Mouse (Mus musculus): ENCODE measurements at regions not wholly inside any gene's neighbourhood (a gene's known extent, or its start where the extent isn't known, plus 50 kb on each side); places are given as distances from the start of the nearest gene placed in this dataset.

DNA sequence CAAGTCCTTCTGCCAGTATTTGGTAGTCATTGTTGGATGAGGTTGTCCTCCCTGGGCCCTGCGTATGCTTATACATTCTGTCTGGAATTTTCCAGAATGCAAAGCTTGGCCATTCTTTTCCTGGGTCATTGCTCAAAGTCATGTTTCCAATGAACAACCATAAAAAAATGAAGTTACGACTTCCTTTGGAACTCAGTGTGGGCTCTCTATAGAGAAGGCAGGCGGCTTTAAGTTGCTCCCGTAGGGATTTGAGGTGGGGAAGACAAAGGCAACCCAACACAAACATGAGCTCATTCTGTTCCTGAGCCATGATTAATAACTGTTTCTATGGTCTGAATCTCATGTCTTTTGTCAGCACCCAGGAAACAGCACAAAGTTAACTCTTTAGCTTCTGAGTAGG lies 204.3 kb downstream of the Hhipl2 start:
- no peak for DNase-seq (ENCODE audit: low spot score)

DNA sequence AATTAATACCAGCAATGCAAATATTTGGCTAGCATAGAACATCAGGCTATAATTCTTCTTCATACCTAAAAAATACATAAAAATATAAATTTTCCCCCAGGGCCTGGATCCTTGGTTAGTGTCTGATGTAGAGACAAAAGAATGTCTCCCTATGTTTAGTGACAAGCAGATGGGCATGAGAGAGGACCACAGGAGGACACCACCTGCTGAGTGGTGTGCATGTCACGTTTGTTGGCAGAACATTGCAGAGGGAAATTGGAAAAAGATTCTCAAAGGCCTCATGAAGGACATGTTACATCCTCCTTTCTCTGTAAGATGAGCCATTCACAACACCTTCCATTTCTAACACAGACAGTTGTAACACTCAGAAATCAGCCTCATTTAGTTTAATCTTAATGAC lies 206.3 kb downstream of the Hhipl2 start:
- no peak for DNase-seq (ENCODE audit: low spot score)

DNA sequence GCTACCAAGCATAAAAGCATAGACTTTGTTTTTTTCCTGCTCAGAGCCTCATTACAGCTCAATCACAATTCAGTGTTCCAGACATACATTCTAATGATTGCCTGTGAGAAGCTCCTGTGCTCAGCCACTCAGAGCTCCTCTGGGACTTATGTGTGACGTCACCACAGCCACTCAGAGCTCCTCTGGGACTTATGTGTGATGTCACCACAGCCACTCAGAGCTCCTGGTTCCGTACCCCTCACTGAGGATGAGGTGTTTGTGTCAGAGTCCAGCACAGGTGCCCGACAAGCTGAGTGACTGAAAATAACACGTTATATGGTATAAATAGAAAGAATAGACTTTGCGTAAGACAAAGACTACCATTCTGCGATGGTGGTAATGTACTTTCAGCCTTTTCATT lies 215.8 kb downstream of the Hhipl2 start:
- no peak for DNase-seq (ENCODE audit: low spot score)

DNA sequence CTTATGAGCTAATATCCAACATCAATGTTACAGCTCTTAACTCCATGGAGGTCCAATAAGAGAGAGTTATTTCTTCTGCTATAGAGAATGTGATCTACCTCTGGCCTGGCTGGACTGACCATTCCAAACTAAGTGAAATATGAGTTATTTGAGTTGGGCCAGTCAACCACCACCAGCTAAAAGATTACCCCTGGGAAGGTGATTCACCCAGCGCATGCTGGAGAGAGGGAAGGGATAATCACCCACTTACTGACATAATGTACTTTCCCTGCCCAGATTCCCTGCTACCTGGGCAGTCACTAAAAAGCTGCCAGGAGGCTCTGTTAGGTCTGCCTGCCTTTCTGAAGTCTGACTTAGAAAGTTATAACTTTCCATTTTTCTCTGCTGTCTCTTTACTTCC lies 216.8 kb downstream of the Hhipl2 start:
- no peak for DNase-seq (ENCODE audit: low spot score)

DNA sequence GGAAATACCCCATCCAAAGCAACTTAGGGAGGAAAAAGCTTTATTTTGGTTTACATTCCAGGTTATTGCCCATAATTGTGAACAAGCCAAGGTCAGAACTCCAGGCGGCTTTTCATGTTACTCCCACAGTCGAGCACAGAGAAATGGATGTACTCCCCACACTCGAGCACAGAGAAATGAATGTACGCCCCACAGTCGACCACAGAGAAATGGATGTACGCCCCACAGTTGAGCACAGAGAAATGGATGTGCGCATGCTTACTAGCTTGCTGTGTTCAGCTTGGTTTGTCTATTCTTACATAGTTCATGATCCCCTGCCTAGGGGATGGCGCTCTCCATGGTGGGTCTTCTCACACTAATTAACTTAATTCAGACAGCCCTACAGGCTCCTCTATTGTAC lies 219.2 kb downstream of the Hhipl2 start:
- DNase-seq (ENCODE audit: low spot score): no peak

DNA sequence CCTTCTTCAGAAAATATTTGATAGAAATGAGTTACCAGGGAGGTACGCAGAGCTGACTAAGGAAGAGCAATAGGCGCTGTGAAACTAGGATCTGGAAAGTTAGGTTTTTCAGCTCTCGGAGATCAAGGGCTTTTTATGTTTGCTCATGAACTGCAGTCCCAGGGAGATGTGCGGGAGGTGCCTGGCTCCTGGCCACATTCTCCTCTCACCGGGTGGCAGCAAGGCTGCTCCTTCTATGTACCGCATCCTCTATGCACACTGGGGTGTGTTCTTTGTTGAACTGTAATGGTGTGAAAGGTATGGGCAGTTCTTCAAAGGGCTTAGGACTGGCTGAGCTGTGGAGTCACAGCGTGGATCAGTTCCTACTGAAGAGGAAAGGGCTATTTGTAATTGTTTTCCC lies 221.3 kb downstream of the Hhipl2 start:
- DNase-seq (ENCODE audit: low spot score): no peak

DNA sequence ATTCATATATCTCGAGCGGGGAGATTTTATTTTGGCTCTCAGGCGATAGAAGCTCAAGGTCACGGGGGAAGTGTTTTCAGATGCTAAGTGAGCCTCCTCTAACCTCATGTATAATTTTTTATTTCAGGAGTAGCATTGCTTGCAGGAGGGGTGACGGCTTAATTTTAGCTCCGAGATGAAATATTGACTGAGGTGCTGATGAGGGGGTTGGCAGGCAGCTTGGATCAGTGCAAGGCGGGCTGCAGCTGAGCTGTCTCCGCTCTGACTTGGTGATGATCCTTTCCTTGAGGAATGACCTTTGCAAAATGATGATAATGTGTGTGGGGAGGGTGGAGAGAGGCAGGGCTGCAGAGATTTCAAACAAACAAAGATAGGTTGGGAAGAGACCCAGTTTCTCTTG lies 222.6 kb downstream of the Hhipl2 start:
- DNase-seq (ENCODE audit: low spot score): no peak

DNA sequence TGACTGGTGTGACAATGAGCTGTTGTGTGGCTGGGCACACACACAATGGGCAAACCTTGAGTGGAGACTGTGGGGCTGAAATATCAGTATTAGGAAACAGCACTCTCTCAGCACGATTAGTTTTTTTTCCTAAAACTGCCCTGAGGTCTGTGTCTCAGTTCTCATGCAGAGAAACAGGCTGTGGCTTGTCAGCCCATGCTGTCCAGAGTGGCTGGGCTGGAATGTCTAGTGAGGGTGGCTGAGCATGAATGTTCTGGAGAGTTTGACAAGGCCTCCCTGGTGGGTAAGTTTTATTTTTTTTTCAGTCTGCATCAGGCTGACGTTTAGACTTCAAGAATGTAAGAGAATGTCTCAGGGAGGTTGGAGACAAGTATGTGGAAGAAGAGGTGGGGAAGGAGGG lies 226.0 kb downstream of the Hhipl2 start:
- DNase-seq (ENCODE audit: low spot score): no peak

DNA sequence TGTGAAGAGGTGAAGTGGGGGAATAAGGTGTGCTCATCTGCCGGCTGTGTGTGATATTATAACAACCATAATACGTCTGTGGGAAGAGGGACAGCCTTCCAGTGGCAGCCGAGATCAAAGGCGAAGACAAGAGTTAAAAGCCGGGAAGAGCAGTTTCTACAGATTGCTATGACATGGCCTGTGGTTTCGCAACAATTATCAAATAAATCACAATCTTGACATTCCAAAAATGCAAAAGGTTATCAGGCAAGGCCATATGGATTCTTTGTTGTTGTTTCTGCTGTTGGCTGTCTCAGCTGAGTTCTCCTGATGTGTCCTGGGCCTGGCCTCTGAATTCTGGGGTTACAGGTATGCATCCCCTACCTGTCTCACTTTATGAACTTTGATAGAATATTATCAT lies 235.9 kb downstream of the Hhipl2 start:
- no peak for DNase-seq (ENCODE audit: low spot score)

DNA sequence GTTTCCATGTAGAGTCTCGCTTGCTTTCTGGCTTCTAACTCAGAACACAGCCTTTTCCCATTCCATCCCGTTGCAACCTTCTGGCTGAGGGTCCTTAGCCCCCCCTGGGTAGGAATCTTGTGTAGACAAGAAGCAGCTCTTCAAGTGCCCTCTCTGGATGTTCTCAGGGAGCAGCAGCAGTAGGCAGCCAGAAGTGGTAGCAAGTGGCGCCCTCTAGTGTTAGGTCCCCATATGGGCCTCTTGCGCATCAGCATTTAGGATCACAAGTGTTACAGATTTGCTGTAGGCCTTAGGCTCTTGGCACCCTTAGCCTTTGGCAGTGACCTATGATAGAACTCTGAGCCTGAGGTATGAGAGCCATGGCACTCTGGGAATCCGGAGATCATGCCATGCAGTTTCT lies 239.0 kb downstream of the Hhipl2 start:
- DNase-seq (ENCODE audit: low spot score): peak; percentile 15

DNA sequence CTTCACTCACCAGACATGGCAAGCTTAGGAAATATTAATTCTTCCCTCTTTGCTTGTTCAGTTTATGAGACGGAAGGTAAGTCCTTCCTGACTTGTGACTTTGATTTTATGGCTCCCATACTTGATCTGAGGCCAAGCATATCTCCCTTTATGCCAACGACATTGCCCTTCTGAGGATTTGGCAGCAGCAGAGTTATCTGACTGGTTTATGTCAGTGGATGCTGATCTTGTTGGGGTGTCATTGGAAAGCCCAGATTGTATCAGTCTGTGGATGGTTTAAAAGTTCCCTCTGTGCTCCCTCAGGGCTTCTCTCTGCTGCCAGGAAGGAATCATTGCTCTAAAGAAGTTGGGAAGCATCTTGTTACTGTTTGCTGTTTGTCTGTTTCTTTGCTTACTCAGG lies 242.5 kb downstream of the Hhipl2 start:
- DNase-seq (ENCODE audit: low spot score): no peak

DNA sequence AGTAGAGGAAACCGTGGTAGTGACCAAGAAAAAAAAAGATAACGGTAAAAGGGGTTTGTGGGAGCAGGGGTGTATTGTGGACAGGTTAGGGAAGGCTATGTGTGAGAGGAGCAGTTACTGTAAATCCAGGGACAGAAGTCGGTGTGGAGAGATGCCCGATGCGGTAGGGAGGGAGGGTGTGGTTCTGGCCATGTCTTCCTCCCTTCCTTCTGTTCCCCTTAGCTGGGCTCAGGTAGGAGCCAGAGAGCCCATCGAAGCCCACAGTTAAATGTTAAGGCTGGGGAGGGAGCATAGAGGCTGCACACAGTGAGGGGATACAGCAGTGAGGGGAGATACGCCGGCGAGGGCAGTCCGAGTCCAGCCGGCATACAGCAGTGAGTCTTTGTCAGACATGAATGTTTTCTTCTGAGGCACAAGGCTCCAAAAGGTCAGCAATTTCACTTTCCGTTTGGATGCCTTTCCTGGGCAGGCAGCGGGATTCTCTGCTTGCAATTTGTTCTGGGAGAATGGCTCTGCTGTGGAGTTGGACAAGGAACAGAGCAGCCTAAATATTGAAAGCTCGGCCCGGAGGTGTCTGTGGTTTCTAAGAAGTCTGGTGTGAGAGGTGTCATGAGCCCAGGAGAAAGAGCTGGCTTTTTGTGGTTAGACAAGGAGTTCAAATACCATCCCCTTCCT lies 244.5 kb downstream of the Hhipl2 start:
- DNase-seq (ENCODE audit: low spot score): no peak

DNA sequence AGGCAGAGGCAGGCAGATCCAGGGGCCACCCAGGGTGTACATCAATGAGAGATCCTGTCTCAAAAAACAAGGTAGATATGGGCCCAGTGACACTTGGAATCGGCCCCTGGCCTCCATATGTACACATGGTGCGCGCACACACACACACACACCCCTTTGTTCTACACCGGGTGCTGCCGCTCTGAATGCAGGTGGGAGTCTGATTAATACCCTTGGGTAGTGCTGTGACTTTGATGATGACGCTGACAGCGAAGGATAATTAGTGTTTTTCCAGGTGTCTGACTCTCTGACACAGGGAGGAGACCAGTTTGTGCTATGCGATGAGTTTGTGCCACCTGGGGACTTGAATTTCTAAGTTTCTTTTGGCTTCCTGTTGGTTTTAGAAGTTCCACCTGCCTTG lies 251.3 kb downstream of the Hhipl2 start:
- no peak for DNase-seq (ENCODE audit: low spot score)

DNA sequence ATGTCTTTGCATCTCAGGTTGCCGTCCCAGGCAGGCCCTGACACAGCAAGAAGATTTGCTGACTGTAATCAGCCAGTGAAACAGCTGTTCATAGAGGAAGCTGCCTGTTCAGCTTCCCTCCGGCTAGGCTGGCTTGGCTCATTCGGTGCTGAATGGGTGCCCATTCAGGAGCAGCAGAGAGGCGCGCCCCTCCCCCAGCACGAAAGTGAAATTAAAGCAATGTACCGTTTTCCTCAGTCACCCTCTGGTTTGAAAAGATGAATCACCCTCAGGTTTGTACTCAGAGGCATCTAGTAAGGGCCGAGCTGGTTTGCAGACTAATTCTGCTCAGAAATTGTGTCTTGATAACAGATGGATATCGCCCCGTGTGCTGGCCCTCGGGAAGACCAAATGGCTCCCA lies 251.7 kb downstream of the Hhipl2 start:
- DNase-seq (ENCODE audit: low spot score): no peak

DNA sequence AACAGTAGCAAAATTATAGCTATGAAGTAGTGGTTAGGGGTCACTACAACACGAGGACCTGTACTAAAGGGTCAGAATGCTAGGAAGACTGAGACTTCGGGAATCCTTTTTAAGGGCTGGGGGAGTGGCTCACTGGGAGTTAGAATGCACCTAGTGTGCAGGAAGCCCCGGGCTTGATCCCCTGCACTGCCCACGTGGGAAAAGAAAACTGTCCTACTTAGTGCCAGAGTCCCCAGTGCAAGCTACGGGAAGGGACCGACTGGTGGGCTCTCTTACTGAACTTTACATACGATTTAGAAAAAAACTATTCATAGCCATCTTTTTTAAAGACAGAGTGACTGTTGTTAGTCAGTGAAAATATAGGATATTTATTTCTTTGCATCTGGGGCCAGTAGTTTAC lies 252.5 kb downstream of the Hhipl2 start:
- no peak for DNase-seq (ENCODE audit: low spot score)

DNA sequence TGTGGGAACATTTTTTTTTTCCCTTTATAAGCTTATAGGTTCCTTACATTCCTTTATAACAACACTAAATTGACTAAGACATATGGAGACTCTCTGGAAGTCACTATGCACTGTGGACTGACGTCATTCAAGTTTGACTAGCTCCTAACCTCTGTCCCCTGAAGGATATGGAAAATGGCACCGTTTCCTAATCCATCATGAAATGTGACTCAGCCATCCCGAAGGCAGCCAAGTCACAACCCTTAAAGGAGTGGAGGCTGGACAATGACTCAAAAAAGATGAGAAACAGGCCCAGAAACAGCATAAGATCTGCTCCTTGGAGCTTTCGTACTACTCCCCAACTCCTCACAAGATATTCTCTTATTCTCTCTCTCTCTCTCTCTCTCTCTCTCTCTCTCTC lies 253.5 kb downstream of the Hhipl2 start:
- no peak for DNase-seq (ENCODE audit: low spot score)

DNA sequence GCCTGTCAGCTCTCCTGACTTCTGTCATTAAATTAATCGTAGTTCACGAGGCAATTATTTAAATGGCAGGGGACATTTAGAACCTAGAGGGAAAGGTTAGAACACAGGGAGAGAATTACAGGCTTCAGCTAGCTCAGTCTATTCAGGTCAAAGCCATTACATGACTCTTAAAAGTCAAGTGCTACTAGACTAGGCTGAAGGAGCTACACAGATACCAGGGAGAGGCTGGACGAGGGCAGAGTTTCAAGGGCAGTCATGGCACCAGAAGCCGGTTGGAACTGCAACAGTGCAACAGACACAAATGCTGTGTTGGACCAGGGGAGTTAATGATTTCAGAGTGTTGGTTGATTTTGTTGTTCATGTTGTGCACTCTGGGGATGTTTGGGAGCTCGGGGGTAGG lies 254.5 kb downstream of the Hhipl2 start:
- DNase-seq (ENCODE audit: low spot score): no peak

DNA sequence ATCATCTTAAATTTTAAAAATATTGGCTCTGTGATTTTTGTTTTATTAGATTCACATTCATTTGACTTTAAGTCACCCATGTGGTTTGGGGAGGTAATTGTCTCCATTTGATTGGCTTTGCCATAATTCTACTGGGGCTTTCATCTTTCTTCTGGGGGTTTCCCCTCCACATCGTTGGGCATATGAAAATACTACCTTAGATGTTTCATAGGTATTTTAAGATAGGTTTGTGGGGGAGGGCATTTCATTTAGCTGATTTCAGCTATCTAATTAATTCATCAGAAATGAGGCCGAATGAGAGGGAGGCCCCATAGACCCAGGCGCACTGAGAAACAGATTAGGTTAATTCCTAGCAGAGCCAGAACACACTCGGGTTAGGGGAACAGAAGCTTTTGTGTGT lies 259.6 kb downstream of the Hhipl2 start:
- no peak for DNase-seq (ENCODE audit: low spot score)

DNA sequence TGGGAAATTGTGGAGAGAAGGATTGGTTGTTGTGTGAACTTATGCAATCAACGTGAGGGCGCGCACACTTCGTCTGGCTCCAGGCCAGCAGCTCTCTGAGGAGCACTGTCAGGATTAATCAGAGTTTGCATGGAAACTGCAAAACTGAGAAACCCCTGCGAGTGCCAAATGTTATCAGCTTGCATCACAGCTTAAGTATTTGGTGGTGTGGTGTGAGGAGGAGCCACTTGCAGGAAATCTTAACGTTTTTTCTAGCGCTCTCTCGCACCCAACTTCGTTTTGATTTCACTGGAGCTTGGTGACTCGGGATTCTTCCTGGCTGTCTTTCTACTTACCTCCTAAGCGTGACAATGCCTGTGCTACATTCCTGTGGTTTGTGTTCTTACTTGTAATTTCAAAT lies 261.9 kb downstream of the Hhipl2 start:
- no peak for DNase-seq (ENCODE audit: low spot score)

DNA sequence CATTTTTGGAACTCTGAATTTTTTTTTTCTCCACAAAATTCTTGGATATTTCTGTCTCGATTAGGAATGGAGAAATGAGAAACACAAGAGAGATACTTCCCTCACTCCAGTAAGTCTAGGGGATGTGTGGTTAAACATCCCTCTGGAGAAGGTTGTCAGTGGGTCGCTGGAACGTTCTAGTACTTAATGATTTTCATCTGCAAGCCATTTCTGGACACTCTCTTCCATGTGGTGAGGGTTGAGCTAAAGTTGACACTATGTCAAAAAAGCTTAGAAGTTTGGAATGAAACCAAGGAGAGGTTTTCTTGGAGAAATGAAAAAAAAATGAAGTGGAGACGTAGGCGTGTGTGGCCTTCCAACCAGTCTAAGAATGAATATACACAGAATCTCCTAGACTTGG lies 268.0 kb downstream of the Hhipl2 start:
- no peak for DNase-seq (ENCODE audit: low spot score)

DNA sequence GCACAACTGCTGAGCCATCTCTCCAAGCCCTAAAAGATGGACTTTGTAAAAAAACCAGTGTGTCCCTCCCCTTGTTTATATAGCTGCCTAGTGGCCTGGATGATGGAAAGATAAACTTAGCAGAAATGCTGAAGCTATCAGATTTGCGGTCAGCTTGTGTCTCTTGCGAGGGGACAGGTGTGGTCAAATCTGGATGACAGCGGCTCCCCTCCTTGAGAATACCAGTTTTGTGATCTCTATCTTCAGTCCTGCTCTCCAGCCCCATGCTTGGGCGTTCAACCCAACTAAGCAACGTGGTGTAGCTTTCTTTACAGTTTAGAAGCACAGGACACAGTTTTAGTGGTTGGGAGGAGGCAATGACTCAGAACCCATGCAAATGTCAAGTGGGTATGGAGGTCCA lies 274.7 kb downstream of the Hhipl2 start:
- no peak for DNase-seq (ENCODE audit: low spot score)

DNA sequence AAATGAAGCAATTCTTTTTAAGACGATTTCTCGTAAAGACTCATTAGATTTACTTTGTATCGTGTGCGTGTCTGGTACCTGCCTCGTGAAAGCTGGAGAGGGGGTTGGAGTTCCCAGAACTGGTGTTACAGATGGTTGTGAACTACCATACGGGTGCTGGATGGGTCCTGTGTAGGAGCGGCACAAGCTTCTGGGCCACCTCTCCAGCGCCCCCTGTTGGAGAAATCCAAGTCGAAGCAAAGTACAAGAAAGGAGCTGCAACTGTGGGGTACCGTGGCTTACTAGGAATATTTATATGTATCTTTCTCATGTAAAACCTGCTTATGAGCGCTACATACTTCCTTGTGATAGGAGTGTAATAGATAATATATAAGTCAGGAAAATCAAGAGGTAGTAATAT lies 281.3 kb downstream of the Hhipl2 start:
- DNase-seq (ENCODE audit: low spot score): peak; percentile 2

DNA sequence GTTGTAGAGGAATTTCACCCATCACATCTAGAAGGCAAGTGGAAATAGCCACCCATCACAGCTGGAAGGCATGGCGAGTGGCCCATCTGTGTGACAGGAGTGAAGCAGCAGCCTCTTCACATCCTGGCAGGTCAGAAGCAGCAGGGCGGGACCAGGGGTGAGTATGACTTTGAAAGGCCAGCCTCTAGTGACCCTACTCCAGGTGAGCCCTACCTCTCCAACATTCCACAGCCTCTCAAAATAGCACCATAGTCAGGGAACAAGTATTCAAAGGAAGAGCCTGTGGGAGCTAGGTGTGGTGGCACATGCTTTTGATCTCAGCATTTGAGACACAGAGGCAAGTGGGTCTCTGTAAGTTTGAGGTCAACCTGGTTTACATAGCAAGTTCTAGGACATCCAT lies 284.9 kb downstream of the Hhipl2 start:
- DNase-seq (ENCODE audit: low spot score): no peak

DNA sequence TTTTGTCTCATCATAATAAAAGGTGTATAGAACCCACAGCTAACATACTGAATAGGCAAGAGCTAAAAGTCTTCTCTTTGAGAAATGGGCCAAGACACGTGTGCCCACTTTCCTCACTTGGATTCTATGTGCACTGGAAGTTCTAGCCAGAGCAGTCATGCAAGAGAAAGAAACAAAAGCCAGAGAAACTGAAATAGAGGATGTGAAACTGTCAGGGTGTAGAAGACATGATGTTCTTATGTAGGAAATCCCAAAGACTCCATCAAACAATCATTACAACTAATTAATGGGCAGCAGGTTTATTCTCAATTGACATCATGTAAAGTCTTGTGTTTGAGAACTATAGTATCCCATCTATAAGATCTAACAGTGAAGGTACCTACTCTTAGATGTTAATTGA lies 294.9 kb downstream of the Hhipl2 start:
- DNase-seq (ENCODE audit: low spot score): no peak

DNA sequence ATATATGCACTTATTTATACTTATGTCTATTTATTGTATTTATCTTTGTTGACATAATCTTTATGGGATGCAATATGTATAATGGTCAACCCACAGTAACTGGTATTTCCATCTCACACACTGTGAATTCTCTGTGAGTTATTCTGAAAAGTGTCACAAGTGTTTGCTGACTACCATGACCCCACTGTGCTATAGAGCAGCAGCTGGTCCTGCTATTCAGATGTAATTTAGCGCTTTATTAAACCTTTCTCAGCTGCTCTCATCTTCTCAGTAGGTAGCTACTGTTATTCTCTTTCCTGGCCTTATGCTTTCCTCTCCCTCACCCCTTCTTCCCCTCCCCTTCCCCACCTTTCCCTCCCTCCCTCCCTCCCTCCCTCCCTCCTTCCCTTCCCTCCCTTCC lies 296.0 kb upstream of the Dusp10 start:
- DNase-seq (ENCODE audit: low spot score): no peak
